ENCODE assay signal across 12 mouse cellular contexts in genomic region chr3:147101765-147102113, GRCm38 (mm10).
DNase-seq lines count a peak whose midpoint lies in the region; ATAC-seq and TF ChIP-seq lines count a peak whose summit lies in the region.
"Had no signal": no experiment of that assay in that cellular context is flagged by ENCODE, and none has a peak within 500 bp of the region (broad histone marks: within the 10 kb centered on the region; RNA-seq: fewer than 3 reads in every experiment).

No protein-coding gene starts in this region.

- 22% methylated on average over 3 of the region's 3 CpGs for WGBS in kidney, postnatal 0 days
- 16% methylated on average over 3 of the region's 3 CpGs for WGBS in hindbrain, embryonic 14.5 days
- 25% methylated on average over 3 of the region's 3 CpGs for WGBS in stomach, embryonic 15.5 days

- no peak overlapping the region for H3K27ac ChIP-seq in kidney, postnatal 0 days
- H3K27ac ChIP-seq in hindbrain, embryonic 14.5 days, result peak overlapping the region; percentile 65
- H3K27ac ChIP-seq in stomach, embryonic 15.5 days, result no peak overlapping the region

- H3K27me3 ChIP-seq in kidney, postnatal 0 days (ENCODE audit: insufficient read depth, low read length), result no peaks in the 10 kb centered on the region; the same call in 1 of the 2 replicates
- H3K27me3 ChIP-seq in hindbrain, embryonic 14.5 days (ENCODE audit: control insufficient read depth, insufficient read depth, low read length), result no peaks in the 10 kb centered on the region
- no peaks in the 10 kb centered on the region for H3K27me3 ChIP-seq in stomach, embryonic 15.5 days (replicated peaks)

- H3K4me3 ChIP-seq in kidney, postnatal 0 days (replicated peaks; ENCODE audit: low read depth, low read length), result no peak overlapping the region
- H3K4me3 ChIP-seq in hindbrain, embryonic 14.5 days (replicated peaks; ENCODE audit: low read length), result no peak overlapping the region
- H3K4me3 ChIP-seq in stomach, embryonic 15.5 days (replicated peaks), result no peak overlapping the region

- peak; percentile 71 for ATAC-seq in kidney, postnatal 0 days (replicated peaks; ENCODE audit: low FRiP score, low read depth)
- ATAC-seq in hindbrain, embryonic 14.5 days (ENCODE audit: low FRiP score), result no peak
- ATAC-seq in stomach, embryonic 15.5 days (ENCODE audit: insufficient read depth, low FRiP score, low read depth), result peak; percentile 53; the same call in 1 of the 2 replicates

- H3K9ac ChIP-seq in kidney, postnatal 0 days (ENCODE audit: low read depth, low read length), result no peak overlapping the region
- no peak overlapping the region for H3K9ac ChIP-seq in hindbrain, embryonic 14.5 days
- no peak overlapping the region for H3K9ac ChIP-seq in stomach, embryonic 15.5 days

- no peak for TF ChIP-seq CTCF in kidney, postnatal 0 days (IDR thresholded peaks at IDR 0.05; ENCODE audit: low read depth)

- H3K4me2 ChIP-seq in kidney, postnatal 0 days (ENCODE audit: low read length), result no peak overlapping the region
- no peak overlapping the region for H3K4me2 ChIP-seq in hindbrain, embryonic 14.5 days (replicated peaks)
- H3K4me2 ChIP-seq in stomach, embryonic 15.5 days, result no peak overlapping the region

- H3K4me1 ChIP-seq in kidney, postnatal 0 days (replicated peaks; ENCODE audit: insufficient read depth, low read length), result no peaks in the 10 kb centered on the region; the same call in 1 of the 2 replicates
- H3K4me1 ChIP-seq in hindbrain, embryonic 14.5 days (replicated peaks; ENCODE audit: control insufficient read depth, insufficient read depth, low read length), result peaks cover 36% of the 10 kb centered on the region
- no peaks in the 10 kb centered on the region for H3K4me1 ChIP-seq in stomach, embryonic 15.5 days

- peak; percentile 76 for DNase-seq in kidney, postnatal 0 days (ENCODE audit: low spot score)
- DNase-seq in kidney, adult 11 months, result no peak
- peak; percentile 19 for DNase-seq in retina, embryonic 14.5 days (ENCODE audit: low spot score)
- DNase-seq in retina, postnatal 1 day, result no peak
- no peak for DNase-seq in hindbrain, embryonic 14.5 days (ENCODE audit: low spot score)
- no peak for DNase-seq in adrenal gland, adult 2 months
- DNase-seq: adrenal gland, adult 8-10 months; heart, postnatal 4 days; left cerebral cortex, postnatal 4 days; lung, postnatal 14 days; thymus, adult 18-20 months had no signal

- H3K36me3 ChIP-seq in kidney, postnatal 0 days (ENCODE audit: insufficient read depth, low read length), result no peaks in the 10 kb centered on the region
- no peaks in the 10 kb centered on the region for H3K36me3 ChIP-seq in hindbrain, embryonic 14.5 days (replicated peaks; ENCODE audit: control insufficient read depth, insufficient read depth)
- H3K36me3 ChIP-seq in stomach, embryonic 15.5 days, result no peaks in the 10 kb centered on the region

- no peaks in the 10 kb centered on the region for H3K9me3 ChIP-seq in kidney, postnatal 0 days (replicated peaks; ENCODE audit: low read length)
- no peaks in the 10 kb centered on the region for H3K9me3 ChIP-seq in hindbrain, embryonic 14.5 days (ENCODE audit: control insufficient read depth, low read length)
- H3K9me3 ChIP-seq in stomach, embryonic 15.5 days, result no peaks in the 10 kb centered on the region

Comparison
In these comparisons a context has a peak if more than half of its experiments do, and no peak if none do; other contexts are left out.
1. DNase-seq: peak in kidney, postnatal 0 days (single experiment) and retina, embryonic 14.5 days (single experiment); none in kidney, adult 11 months (single experiment), retina, postnatal 1 day (single experiment), hindbrain, embryonic 14.5 days (single experiment) and adrenal gland, adult 2 months (single experiment).